22 mouse cellular contexts compared by ENCODE assay signal in genomic region chr9:8558574-8558973, GRCm38 (mm10). TPM values are rescaled to one million over a fixed set of nuclear protein-coding genes. Genes with fewer than 3 reads are reported as not detected.
"Had no signal": no experiment of that assay in that cellular context is flagged by ENCODE, and none has a peak within 500 bp of the region (broad histone marks: within the 10 kb centered on the region; RNA-seq: fewer than 3 reads in every experiment).

No protein-coding gene starts in this region.

- H3K27ac ChIP-seq: limb, embryonic 12.5 days; limb, embryonic 15.5 days; liver, embryonic 14.5 days; midbrain, embryonic 10.5 days; midbrain, embryonic 13.5 days; neural tube, embryonic 13.5 days; stomach, embryonic 15.5 days had no signal

- DNase-seq: kidney, adult 2 months; kidney, postnatal 14 days; kidney, postnatal 4 days; left cerebral cortex, postnatal 4 days; lung, adult 2 months; lung, postnatal 36 days; retina, postnatal 1 day; right cerebral cortex, postnatal 25 days; spleen, adult 18-20 months; thymus, postnatal 25 days had no signal

- ATAC-seq: intestine, postnatal 0 days; midbrain, embryonic 13.5 days; midbrain, embryonic 16.5 days had no signal

- H3K4me3 ChIP-seq: limb, embryonic 12.5 days; limb, embryonic 15.5 days; megakaryocyte, embryonic 14.5 days; midbrain, embryonic 10.5 days; midbrain, embryonic 13.5 days; myocyte; neural tube, embryonic 13.5 days; stomach, embryonic 15.5 days had no signal

- H3K4me2 ChIP-seq: limb, embryonic 12.5 days; limb, embryonic 15.5 days; liver, embryonic 11.5 days; midbrain, embryonic 13.5 days; neural tube, embryonic 13.5 days; stomach, embryonic 15.5 days had no signal

- H3K9ac ChIP-seq: limb, embryonic 12.5 days; limb, embryonic 15.5 days; liver, embryonic 14.5 days; midbrain, embryonic 13.5 days; neural tube, embryonic 13.5 days; stomach, embryonic 15.5 days had no signal

- H3K4me1 ChIP-seq: limb, embryonic 12.5 days; limb, embryonic 15.5 days; midbrain, embryonic 10.5 days; midbrain, embryonic 13.5 days; neural tube, embryonic 13.5 days; stomach, embryonic 15.5 days had no signal

- H3K27me3 ChIP-seq: limb, embryonic 12.5 days; limb, embryonic 15.5 days; megakaryocyte, embryonic 14.5 days; midbrain, embryonic 13.5 days; neural tube, embryonic 13.5 days; stomach, embryonic 15.5 days had no signal

- H3K9me3 ChIP-seq: limb, embryonic 12.5 days; limb, embryonic 15.5 days; megakaryocyte, embryonic 14.5 days; midbrain, embryonic 10.5 days; midbrain, embryonic 13.5 days; neural tube, embryonic 13.5 days; stomach, embryonic 15.5 days had no signal

- H3K36me3 ChIP-seq: limb, embryonic 12.5 days; limb, embryonic 15.5 days; midbrain, embryonic 10.5 days; midbrain, embryonic 13.5 days; neural tube, embryonic 13.5 days; stomach, embryonic 15.5 days had no signal

RNA-seq across cellular contexts. Expression of gene Trpc6, which starts 14.6 kb away (rescaled TPM):
- polyA plus RNA-seq: myocyte had no signal
